Mouse (Mus musculus): ENCODE data around the gene Dpm2. TPM values are rescaled to one million over a fixed set of nuclear protein-coding genes. Genes with fewer than 3 reads are reported as not detected.

The Dpm2 gene
- total RNA-seq, 2 experiments from 2014 or later, result 61.9 to 64.5 TPM

DNA sequence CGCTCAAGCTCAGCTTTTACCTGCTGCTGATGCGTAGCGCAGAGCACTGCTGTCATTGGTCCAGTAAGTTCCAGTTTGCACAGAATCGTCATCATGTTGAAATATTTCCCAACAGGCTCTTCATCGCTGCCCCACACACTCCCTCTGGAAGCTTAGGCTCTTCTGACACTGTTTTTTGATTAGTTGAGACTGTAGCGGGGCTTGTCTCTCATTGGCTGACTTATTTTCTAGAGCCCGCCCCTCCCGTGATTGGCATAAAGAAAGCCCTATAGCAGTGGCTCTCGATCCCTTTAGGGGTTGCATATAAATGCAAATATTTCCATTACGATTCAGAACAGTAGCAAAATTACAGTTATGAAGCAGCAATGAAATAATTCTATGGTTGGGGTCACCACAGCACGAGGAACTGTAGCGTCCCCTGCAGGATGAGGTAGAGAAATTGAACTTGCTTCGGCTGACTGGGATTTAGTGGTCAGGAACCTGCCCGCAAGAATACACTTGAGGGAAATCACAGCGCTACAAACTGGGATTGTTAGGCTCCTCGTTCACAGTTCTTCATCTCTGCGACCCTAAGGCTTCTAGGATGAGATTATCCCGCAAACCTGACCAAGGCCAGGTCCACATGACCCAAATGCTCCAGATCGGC is 10.9 kb downstream of the Dpm2 start:
- DNase-seq (ENCODE audit: low spot score in 2 of 2), result no peak

- DNase-seq (ENCODE audit: low spot score in 2 of 2), result peak in 1 of 2 experiments; percentile 58
These were observed 12.5 kb downstream of the Dpm2 start for GRCm38 (mm10) chr2:32582830-32583799.

GRCm38 (mm10) chr2:32585149-32585714 is 14.6 kb downstream of the Dpm2 start:
- no peak for DNase-seq (ENCODE audit: low spot score in 2 of 2)

DNA sequence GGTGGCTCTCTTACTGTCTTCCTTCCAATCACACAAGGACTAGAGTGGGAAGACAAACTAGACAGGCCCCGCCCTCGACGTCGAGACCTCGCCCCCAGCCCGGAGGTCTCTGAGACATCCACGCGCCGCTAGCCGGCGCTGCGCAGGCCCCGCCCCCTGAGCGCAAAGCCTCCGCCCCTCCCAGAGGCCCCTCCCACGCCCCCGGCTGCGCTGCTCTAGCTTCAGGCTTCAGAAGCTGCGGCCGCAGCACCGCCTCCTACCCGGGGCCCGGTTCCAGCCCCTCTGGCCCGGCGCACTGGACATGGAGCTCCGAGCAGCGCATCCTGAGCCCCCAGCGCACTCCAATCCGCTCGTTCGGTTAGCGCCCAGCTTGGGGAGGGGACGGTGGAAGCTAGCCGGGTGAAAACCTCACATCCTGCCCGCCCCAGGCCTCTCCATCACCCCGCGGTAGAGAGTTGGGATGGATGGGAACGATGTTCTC is 16.3 kb downstream of the Dpm2 start, which contains the start of gene St6galnac4:
St6galnac4 (plus strand) TSS at position 225 of the 481 bp plus-strand sequence.
- DNase-seq (ENCODE audit: low spot score in 2 of 2), result peak; percentile 72 to 81

GRCm38 (mm10) chr2:32587731-32588321 is 17.2 kb downstream of the Dpm2 start:
- no peak for DNase-seq (ENCODE audit: low spot score in 2 of 2)

DNA sequence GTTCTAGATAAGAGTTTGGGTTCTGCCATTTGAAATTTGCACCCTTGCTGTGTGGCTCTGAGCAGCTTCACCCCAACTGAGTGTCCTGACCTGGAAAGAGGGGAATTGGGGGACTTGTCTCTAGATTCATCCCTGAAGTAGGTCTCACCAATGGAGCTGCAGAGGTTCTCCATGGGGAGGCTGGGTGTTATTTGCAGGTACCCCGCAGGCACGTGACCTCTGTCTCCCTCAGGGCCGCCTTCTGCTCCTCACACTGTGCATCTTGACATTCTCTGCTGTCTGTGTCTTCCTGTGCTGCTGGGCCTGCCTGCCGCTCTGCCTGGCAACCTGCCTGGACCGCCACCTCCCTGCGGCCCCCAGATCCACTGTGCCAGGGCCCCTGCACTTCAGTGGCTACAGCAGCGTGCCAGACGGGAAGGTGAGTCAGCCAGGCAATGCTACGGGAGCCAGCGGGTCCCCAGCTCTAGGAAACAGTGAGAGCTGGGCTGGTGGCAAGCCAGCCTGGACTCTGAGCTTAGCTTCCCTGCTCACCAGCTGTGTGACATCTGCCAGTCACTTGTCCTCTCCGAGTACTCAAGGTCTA is 18.6 kb downstream of the Dpm2 start:
- no peak for DNase-seq (ENCODE audit: low spot score in 2 of 2)

GRCm38 (mm10) chr2:32590224-32590623 is 19.6 kb downstream of the Dpm2 start:
- DNase-seq (ENCODE audit: low spot score in 2 of 2), result no peak

DNA sequence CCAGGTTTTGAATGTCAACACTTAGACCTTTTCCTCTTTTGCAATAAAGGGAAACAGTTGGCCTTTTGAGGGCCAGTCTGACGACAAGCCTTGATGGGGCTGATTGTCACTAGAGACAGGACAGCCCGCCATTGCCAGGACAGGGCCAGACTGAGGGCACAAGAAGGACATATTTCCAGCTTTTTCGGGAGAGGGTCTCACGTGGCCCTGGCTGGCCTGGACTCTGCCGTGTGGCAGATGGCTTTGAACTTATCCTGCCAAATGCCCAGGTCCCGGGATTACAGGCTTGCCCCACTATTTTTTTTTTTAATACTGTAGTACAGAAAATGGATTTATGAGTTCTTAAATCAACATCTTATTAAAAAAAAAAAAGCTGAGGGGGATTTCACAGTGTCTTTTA is 20.6 kb downstream of the Dpm2 start:
- DNase-seq (ENCODE audit: low spot score in 2 of 2), result no peak

GRCm38 (mm10) chr2:32596725-32597124 is 26.1 kb downstream of the Dpm2 start:
- DNase-seq (ENCODE audit: low spot score in 2 of 2), result no peak

DNA sequence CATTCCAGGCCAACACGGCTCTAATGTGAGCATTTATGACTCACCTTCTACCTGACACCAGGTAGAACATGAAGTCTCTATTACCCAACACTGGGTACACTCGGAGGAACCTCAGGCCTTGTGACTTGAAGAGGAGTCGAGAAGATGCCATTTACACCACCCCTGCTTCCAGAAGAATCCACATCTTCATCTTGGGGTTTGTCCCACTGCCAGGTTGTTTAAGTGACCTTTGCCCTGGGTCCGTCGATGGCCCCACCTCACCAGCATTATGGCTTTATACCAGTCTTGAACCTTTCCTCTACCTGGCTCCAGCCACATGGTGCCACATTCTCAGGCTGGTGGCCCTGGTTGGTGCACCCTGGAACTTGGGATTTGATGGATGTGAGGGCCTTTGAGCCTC is 26.6 kb downstream of the Dpm2 start:
- no peak for DNase-seq (ENCODE audit: low spot score in 2 of 2)

DNA sequence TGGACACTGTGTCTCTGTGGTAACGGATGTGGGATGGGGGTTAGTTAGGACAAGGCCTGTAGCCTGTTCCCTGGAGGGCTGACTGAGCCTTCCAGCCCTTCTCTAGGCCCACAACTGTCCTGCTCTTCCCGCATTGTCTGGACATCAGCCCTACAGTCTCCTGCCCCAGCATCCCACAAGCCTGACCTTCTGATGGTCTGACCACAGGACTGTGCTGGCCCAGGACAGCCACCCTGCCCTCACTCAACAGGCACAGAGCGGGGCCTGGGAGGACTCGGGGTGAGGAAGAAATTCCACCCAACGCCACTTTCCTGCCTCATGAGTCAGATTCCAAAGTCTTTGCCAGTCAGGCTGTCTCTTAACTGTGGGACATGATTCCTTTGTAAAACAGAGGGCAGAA is 27.0 kb downstream of the Dpm2 start:
- DNase-seq (ENCODE audit: low spot score in 2 of 2), result no peak

GRCm38 (mm10) chr2:32598506-32598905 is 27.8 kb downstream of the Dpm2 start:
- no peak for DNase-seq (ENCODE audit: low spot score in 2 of 2)

DNA sequence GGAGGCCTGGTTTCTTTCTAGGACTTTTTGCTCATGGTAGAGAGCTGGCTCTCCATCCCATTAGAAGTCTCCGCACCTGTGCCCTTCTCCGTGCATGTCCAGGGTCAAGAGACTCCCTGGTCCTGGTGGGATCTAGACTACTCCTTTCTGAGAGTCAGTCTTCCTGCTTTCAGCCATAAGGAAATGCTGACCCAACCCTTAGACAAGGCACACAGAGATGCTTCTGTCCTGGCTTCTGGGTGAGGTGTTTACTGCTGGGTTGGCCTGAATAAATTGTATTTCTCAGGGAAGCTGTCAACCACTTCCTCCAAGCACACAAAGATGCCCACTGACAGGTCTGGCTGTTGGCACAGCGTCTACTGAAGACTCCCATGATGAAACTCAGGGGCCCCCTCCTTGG is 28.8 kb downstream of the Dpm2 start, which contains the start of gene St6galnac6:
St6galnac6 (plus strand) TSS at position 301 of the 400 bp plus-strand sequence.
- no peak for DNase-seq (ENCODE audit: low spot score in 2 of 2)

DNA sequence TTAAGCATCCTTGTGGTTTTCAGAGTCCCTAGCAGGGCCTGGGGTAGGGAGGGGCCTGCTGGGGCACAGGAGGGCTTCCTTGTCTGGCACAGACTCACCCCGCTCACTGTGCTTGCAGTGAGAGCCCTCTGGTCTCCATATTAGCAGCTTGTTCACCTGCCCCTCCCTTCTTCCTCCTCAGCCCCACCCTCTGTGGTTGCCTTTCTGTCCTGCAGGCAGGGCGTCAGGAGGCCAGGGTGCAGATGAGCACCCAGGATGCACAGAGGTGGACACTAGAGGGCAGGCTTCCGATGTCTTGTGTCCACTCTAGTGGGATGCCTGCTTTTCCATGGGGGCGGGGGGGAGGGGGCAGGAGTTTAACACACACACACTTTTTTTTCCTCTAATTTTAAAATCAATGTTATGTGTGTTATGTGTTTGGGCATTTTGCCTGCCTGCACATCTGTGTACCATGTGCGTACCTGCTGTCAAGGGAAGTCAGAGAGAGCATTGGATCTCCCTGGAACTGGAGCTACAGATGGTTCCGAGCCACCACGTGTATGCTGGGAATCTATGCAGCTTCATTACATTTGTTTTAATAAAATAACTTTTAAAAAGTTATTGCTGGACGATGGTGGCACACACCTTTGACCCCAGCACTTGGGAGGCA is 30.9 kb downstream of the Dpm2 start:
- DNase-seq (ENCODE audit: low spot score in 2 of 2), result no peak

DNA sequence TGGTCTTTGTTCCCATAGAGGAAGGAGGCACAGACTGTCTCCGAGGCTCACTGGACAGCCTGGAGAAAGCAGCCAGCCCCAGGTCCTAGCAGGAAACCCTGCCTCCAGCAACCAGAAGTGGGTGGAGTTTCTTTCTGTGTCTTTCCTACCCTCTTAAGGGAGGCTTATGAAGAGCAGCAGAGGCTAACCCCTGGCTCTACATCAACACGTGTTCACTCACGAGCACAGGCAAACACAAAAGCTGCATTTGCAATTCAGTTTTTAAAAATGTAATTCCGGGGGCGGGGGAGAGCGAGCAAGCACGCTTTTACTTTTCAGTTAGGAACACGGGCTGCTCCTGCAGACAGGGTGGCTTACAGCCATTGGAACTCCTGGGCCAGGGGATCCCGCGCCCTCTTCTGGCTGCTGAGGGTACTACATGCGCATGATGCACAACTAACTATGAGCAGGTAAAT is 32.0 kb downstream of the Dpm2 start:
- DNase-seq (ENCODE audit: low spot score in 2 of 2), result peak; percentile 75 to 77

- DNase-seq (ENCODE audit: low spot score in 2 of 2), result no peak
These were observed 34.0 kb downstream of the Dpm2 start for GRCm38 (mm10) chr2:32604631-32605030.

- DNase-seq (ENCODE audit: low spot score in 2 of 2), result peak; percentile 61 to 71
These were observed 35.8 kb downstream of the Dpm2 start for GRCm38 (mm10) chr2:32606161-32607142.

- no peak for DNase-seq (ENCODE audit: low spot score in 2 of 2)
These were observed 36.7 kb downstream of the Dpm2 start for GRCm38 (mm10) chr2:32607262-32607947.

Measured in adrenal gland, postnatal 4 days (tissue).